Mouse (Mus musculus) thymus, adult 2 months (tissue): ENCODE data around the gene Trim28. TPM values are rescaled to one million over a fixed set of nuclear protein-coding genes. Genes with fewer than 3 reads are reported as not detected.
A peak's percentile ranks its signal among the peaks of the same experiment; 100 is the strongest.

Experiments used
- DNase-seq: peaks from one replicate; pipeline ENCODE4 v3.0.0; 2021
- H3K27ac ChIP-seq: fragments of 200-500 bp; 2 replicates; pipeline ENCODE4 v1.5.1; 2012; ENCODE audit warnings: low read length, control low read depth; ENCODE audit not compliant: control insufficient read depth, insufficient read depth
- H3K27me3 ChIP-seq: fragments of 200-500 bp; 2 replicates; pipeline ENCODE4 v1.6.1; 2012; ENCODE audit warnings: mild to moderate bottlenecking, low read length, moderate library complexity, mixed read lengths; ENCODE audit not compliant: control insufficient read depth, insufficient read depth
- H3K36me3 ChIP-seq: fragments of 200-500 bp; 2 replicates; pipeline ENCODE4 v1.6.1; 2012; ENCODE audit warnings: mild to moderate bottlenecking, low read length, moderate library complexity; ENCODE audit not compliant: control insufficient read depth, insufficient read depth
- H3K4me1 ChIP-seq: fragments of 200-500 bp; replicated peaks from 2 replicates; pipeline ENCODE4 v1.6.1; 2012; ENCODE audit warnings: low read length; ENCODE audit not compliant: control insufficient read depth, insufficient read depth
- H3K4me3 ChIP-seq: fragments of 200-500 bp; 2 replicates; pipeline ENCODE4 v1.5.1; 2012; ENCODE audit warnings: mild to moderate bottlenecking, low read length, control low read depth, moderate library complexity; ENCODE audit not compliant: control insufficient read depth, insufficient read depth
- CTCF ChIP-seq: fragments of 200-500 bp; IDR thresholded peaks from 2 replicates; pipeline ENCODE4 v1.5.1; 2012; ENCODE audit warnings: mild to moderate bottlenecking, control low read depth, low read length, moderate library complexity, borderline replicate concordance; ENCODE audit not compliant: control insufficient read depth, poor library complexity, insufficient read depth; ENCODE audit errors: extremely low read depth
- POLR2A ChIP-seq: fragments of 200-500 bp; IDR thresholded peaks from 2 replicates; pipeline ENCODE4 v1.6.1; 2012; ENCODE audit warnings: mild to moderate bottlenecking, low read length, control low read depth, moderate library complexity; ENCODE audit not compliant: control insufficient read depth, poor library complexity, insufficient read depth; ENCODE audit errors: extremely low read depth
- WGBS: fragments of 180-500 bp; shearing (Covaris S2); methylation state at CpG from one replicate; pipeline ENCODE4 v1.1.7; 2018; 5-methylcytosine and 5-hydroxymethylcytosine counted together
- polyA plus RNA-seq: library from polyadenylated mRNA; depleted of rRNA; stranded (reverse); fragments of >200 nt; gene quantifications from 2 replicates; pipeline ENCODE4 v1.2.3, GENCODE M21; 2012

Trim28 gene
- polyA plus RNA-seq, 1 experiment: 905 TPM

DNA sequence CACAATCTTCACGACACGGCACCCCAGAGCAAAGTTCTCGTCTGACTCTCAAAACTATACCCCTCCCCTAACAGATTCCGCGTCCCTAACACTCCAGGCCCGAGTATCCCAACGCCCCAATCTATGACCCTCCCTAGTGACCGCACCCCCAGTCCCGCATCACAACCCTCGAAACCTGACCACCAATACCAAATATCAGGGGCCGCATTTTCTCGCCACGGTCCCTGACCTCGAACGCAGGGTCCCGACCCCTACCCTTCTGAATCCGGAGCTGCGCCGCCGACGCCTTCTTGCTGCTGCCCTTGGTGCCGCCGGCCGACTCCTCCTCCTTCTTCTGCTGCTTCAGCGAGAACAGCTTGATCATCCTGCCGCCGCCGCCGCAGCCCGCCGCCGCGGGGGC lies 38.5 kb downstream of the Trim28 start:
- no peak for TF ChIP-seq CTCF
- no peak for TF ChIP-seq POLR2A
- Histone ChIP-seq H3K27ac (peak overlapping the region; percentile 48; the same call in 1 of the 2 replicates), H3K36me3 (peaks cover 7% of the 10 kb centered on the region; the same call in 1 of the 2 replicates), H3K4me3 (peak overlapping the region; percentile 84), H3K27me3 (no peaks in the 10 kb centered on the region), H3K4me1 (peaks cover 25% of the 10 kb centered on the region)
- WGBS: under 1% methylated on average over 33 of the region's 33 CpGs
- DNase-seq: no peak

DNA sequence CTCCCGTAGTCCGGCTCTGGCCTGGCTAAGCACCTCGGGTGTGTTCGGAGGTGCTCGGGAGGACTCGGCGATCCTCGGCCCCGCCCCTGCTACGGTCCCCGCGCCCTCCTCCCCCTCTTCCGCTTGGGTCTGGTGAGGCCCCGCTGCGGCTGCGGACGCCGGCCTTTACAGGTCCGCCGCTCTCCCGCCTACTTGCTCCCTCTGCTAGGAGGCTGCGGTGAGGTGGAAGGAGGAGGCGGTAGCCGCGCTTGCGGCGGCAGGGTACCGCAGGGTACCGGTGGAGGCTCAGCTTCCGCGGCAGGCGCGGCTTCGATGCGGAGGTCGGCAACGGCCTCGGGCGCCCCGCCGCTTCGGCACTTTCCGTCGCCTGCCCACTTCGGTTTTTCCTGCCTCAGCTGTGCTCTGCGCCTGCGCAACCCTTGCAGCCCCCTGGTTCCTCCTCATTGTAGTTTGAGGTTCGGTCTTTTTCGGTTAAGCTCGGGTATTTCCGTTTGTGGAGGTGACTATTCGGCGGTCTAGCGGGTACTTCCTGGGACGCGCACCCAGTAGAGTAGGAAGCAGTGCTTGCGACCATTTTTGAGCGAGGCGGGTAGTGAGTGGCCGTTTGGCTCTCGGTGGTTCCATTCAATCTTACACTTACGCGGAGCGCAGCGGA lies 39.1 kb downstream of the Trim28 start, which contains the start of gene Ube2m:
Gene Ube2m (minus strand): TSS at position 375 of the 655 bp plus-strand sequence.
- peaks cover under 1% of the 10 kb centered on the region; the same call in 1 of the 2 replicates for H3K27me3 ChIP-seq
- under 1% methylated on average over 63 of the region's 65 CpGs for whole genome bisulfite sequencing
- peak; percentile 100 for DNase-seq

DNA sequence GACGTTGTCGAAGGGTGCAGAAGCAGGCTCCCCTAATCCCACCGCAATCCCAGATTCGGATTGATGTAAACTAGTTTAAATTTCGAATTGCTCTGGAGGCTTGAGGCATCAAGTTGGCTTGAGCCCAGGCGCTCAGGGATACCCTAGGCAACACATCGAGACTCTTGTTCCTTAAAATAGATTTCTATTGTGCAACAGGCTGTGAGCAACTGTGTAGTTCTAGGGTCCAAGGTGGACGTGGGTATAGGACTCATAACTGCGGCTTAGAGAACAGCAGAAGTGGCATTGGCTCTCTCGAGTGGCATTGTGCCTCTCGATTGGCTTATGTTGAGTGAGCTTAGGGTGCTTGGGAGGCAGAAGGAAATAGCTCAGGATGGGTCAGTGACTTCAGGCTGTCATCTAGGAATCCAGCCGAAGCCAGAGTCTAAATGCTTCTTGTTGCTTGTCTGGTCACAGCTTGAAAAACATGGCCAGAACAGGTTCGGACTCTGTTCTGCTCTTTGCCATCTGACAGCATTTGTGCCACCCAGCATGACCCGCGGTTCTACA lies 39.8 kb downstream of the Trim28 start:
- 11% methylated on average over 15 of the region's 15 CpGs for WGBS
- Histone ChIP-seq H3K27ac (peak overlapping the region; percentile 74), H3K27me3 (peaks cover 7% of the 10 kb centered on the region; the same call in 1 of the 2 replicates), H3K4me1 (peaks cover 28% of the 10 kb centered on the region), H3K36me3 (peaks cover 6% of the 10 kb centered on the region; the same call in 1 of the 2 replicates), H3K4me3 (peak overlapping the region; percentile 84)
- DNase-seq: no peak
- TF ChIP-seq CTCF (no peak), POLR2A (no peak)

More for the DNA sequence above, 39.1 kb downstream of the Trim28 start, which contains the start of gene Ube2m:
- TF ChIP-seq POLR2A (peak; percentile 92), CTCF (no peak)
- peaks cover 6% of the 10 kb centered on the region; the same call in 1 of the 2 replicates for H3K36me3 ChIP-seq
- H3K27ac ChIP-seq: peak within 1 kb of the TSS; percentile 87
- H3K4me1 ChIP-seq: peaks cover 25% of the 10 kb centered on the region
- peak within 1 kb of the TSS; percentile 84 for H3K4me3 ChIP-seq

DNA sequence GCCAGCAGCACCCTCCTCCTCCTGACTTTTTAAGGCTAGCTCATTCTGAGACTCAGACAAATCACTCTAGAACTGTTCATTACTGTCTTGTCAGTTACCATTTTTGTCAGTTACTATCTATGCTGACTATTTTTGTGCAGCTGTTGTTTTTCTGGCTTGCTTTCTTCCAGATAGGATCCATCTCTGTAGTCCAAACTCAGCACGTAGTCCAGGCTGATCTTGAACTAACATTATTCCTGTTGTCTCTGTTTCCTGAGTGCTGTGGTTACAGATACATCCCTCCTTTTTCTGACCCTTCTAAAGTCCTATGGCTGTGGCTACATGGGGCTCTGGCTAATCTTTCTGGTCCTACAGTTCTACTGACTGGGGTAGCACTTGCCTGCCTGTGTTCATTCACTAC lies 40.3 kb downstream of the Trim28 start:
- peaks cover 12% of the 10 kb centered on the region; the same call in 1 of the 2 replicates for H3K27me3 ChIP-seq
- no peak overlapping the region for H3K4me3 ChIP-seq
- no peak overlapping the region for H3K27ac ChIP-seq
- no peak for TF ChIP-seq POLR2A
- no peak for TF ChIP-seq CTCF
- no peak for DNase-seq
- H3K4me1 ChIP-seq: peaks cover 28% of the 10 kb centered on the region
- H3K36me3 ChIP-seq: peaks cover 6% of the 10 kb centered on the region; the same call in 1 of the 2 replicates
- 83% methylated on average over 1 of the region's 1 CpGs for WGBS

DNA sequence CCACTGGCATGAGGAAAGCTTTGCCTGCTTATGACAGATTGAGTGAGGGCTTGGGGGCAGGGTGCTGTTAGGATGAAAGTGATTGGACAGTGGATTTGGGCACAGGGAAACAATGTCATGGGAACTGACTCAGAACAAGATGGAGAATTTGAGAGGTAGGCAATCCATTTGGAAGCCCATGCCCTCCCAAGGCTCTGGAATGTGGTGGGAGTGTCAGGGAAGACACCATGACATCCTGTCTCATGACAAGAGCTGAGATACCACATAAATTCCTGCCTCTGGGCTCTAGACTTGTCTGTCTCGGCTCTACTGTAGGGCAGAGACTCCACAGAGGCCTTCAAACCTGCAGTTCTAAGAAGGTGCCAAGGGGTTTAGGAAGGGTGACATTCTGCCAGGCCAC lies 42.3 kb downstream of the Trim28 start:
- WGBS: 96% methylated on average over 1 of the region's 1 CpGs
- Histone ChIP-seq H3K36me3 (no peaks in the 10 kb centered on the region), H3K4me1 (peaks cover 23% of the 10 kb centered on the region), H3K27me3 (peaks cover 19% of the 10 kb centered on the region; the same call in 1 of the 2 replicates), H3K4me3 (no peak overlapping the region), H3K27ac (no peak overlapping the region)
- TF ChIP-seq POLR2A: no peak
- no peak for TF ChIP-seq CTCF
- DNase-seq: no peak

DNA sequence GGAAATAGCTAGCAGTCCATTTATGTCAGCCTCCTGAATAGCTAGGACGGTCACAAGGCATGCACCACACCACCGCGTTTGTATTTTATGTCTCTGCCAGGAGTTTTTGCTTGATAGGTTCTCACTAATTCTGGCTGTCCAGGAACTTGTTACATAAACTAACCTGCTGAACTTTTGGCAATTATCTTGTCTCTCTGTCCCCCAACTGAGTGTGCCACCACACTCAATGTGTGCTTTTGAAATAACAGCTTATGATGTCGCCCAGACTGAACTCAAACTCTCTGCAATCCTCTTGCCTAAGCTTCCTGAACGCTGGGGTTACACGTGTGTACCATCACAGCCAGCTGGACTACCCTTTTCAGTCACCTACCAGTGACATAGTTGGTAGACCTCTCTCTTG lies 43.6 kb downstream of the Trim28 start:
- H3K4me3 ChIP-seq: no peak overlapping the region
- DNase-seq: no peak
- H3K27ac ChIP-seq: no peak overlapping the region
- peaks cover 19% of the 10 kb centered on the region; the same call in 1 of the 2 replicates for H3K27me3 ChIP-seq
- peaks cover 17% of the 10 kb centered on the region for H3K4me1 ChIP-seq
- WGBS: 89% methylated on average over 6 of the region's 6 CpGs
- TF ChIP-seq CTCF: no peak
- no peak for TF ChIP-seq POLR2A
- no peaks in the 10 kb centered on the region for H3K36me3 ChIP-seq
